Mouse (Mus musculus): ENCODE measurements around the gene Pnmal1.

GRCm38 (mm10) chr7:16978173-16978572, 18.7 kb downstream of the Pnmal1 start:
- no peak for TF ChIP-seq CTCF (IDR thresholded peaks at IDR 0.05; ENCODE audit: low read depth)
- no peak for TF ChIP-seq EP300 (optimal IDR thresholded peaks at IDR 0.05)

Data from stomach, postnatal 0 days (tissue).